Mouse (Mus musculus): ENCODE data around the gene Ocm.

- TF ChIP-seq POLR2A (IDR thresholded peaks at IDR 0.05; ENCODE audit: low read depth, low read length) (no peak), CTCF (conservative IDR thresholded peaks at IDR 0.05; ENCODE audit: insufficient read depth, insufficient read length, low read depth, low read length) (no peak)
Observed at GRCm38 (mm10) chr5:143987596-143987995, 38.9 kb downstream of the Ocm start.
